Comparison of ENCODE assay signal across 9 mouse cellular contexts in genomic region chr2:166338396-166339085, GRCm38 (mm10).
A peak's percentile ranks its signal among the peaks of the same experiment; 100 is the strongest.
DNase-seq lines count a peak whose midpoint lies in the region; ATAC-seq and TF ChIP-seq lines count a peak whose summit lies in the region.
"Had no signal": no experiment of that assay in that cellular context is flagged by ENCODE, and none has a peak within 500 bp of the region (broad histone marks: within the 10 kb centered on the region; RNA-seq: fewer than 3 reads in every experiment).

No protein-coding gene starts in this region.

- H3K9ac ChIP-seq in forebrain, postnatal 0 days: no peak overlapping the region
- no peak overlapping the region for H3K9ac ChIP-seq in forebrain, embryonic 13.5 days
- H3K9ac ChIP-seq in lung, embryonic 14.5 days: no peak overlapping the region

- intact Hi-C loops in heart, postnatal 10 days (cut with DNase I): loop anchor here (2.0 to 5.0 kb wide), 2 partner anchors 60 to 181 kb away; partner anchors contain the start of gene Sulf2

- no peaks in the 10 kb centered on the region for H3K9me3 ChIP-seq in forebrain, postnatal 0 days (ENCODE audit: low read length)
- no peaks in the 10 kb centered on the region for H3K9me3 ChIP-seq in forebrain, embryonic 13.5 days (replicated peaks)
- H3K9me3 ChIP-seq in lung, embryonic 14.5 days (ENCODE audit: low read depth, low read length): no peaks in the 10 kb centered on the region

- 31% methylated on average over 11 of the region's 11 CpGs for WGBS in forebrain, postnatal 0 days
- WGBS in forebrain, embryonic 13.5 days: 67% methylated on average over 11 of the region's 11 CpGs
- 22% methylated on average over 11 of the region's 11 CpGs for WGBS in lung, embryonic 14.5 days

- no peak overlapping the region for H3K4me2 ChIP-seq in forebrain, postnatal 0 days (ENCODE audit: low read depth)
- no peak overlapping the region for H3K4me2 ChIP-seq in forebrain, embryonic 13.5 days
- no peak overlapping the region for H3K4me2 ChIP-seq in lung, embryonic 14.5 days

- DNase-seq in forebrain, postnatal 0 days: peak; percentile 58
- DNase-seq in lung, embryonic 14.5 days: peak; percentile 91
- no peak for DNase-seq in lung, postnatal 25 days (ENCODE audit: low spot score)
- DNase-seq in heart, postnatal 10 days: peak; percentile 54 to 66
- DNase-seq in lung, postnatal 4 days: peak; percentile 51 to 81
- DNase-seq in layer of hippocampus, postnatal 36 days: no peak
- no peak for DNase-seq in ovary, postnatal 36 days (ENCODE audit: low spot score)
- DNase-seq: liver had no signal

- peak; percentile 43; the same call in 1 of the 2 replicates for TF ChIP-seq CTCF in forebrain, postnatal 0 days (IDR thresholded peaks at IDR 0.05; ENCODE audit: low read depth)
- peak; percentile 59 for TF ChIP-seq CTCF in lung, embryonic 14.5 days (IDR thresholded peaks at IDR 0.05; ENCODE audit: low read depth)

- peak; percentile 48 for ATAC-seq in forebrain, postnatal 0 days
- no peak for ATAC-seq in forebrain, embryonic 13.5 days
- ATAC-seq in lung, embryonic 14.5 days (ENCODE audit: insufficient read depth): peak; percentile 90

- H3K27me3 ChIP-seq in forebrain, postnatal 0 days (ENCODE audit: insufficient read depth, low read length): peaks cover 3% of the 10 kb centered on the region; the same call in 1 of the 2 replicates
- H3K27me3 ChIP-seq in forebrain, embryonic 13.5 days: peaks cover 6% of the 10 kb centered on the region; the same call in 1 of the 2 replicates
- H3K27me3 ChIP-seq in lung, embryonic 14.5 days (ENCODE audit: insufficient read depth, low read length): no peaks in the 10 kb centered on the region; the same call in 1 of the 2 replicates

- H3K36me3 ChIP-seq in forebrain, postnatal 0 days (ENCODE audit: insufficient read depth): no peaks in the 10 kb centered on the region
- no peaks in the 10 kb centered on the region for H3K36me3 ChIP-seq in forebrain, embryonic 13.5 days (ENCODE audit: poor library complexity, severe bottlenecking)
- H3K36me3 ChIP-seq in lung, embryonic 14.5 days (ENCODE audit: insufficient read depth): no peaks in the 10 kb centered on the region

- no peak overlapping the region for H3K4me3 ChIP-seq in forebrain, postnatal 0 days (ENCODE audit: low read depth, low read length)
- no peak overlapping the region for H3K4me3 ChIP-seq in forebrain, embryonic 13.5 days
- no peak overlapping the region for H3K4me3 ChIP-seq in lung, embryonic 14.5 days (ENCODE audit: low read depth, low read length)

- H3K4me1 ChIP-seq in forebrain, postnatal 0 days (ENCODE audit: insufficient read depth): no peaks in the 10 kb centered on the region
- H3K4me1 ChIP-seq in forebrain, embryonic 13.5 days: peaks cover 11% of the 10 kb centered on the region
- H3K4me1 ChIP-seq in lung, embryonic 14.5 days (ENCODE audit: insufficient read depth): peaks cover 6% of the 10 kb centered on the region

- H3K27ac ChIP-seq in forebrain, postnatal 0 days (ENCODE audit: low read depth, low read length): no peak overlapping the region
- no peak overlapping the region for H3K27ac ChIP-seq in forebrain, embryonic 13.5 days
- peak overlapping the region; percentile 37 for H3K27ac ChIP-seq in lung, embryonic 14.5 days (ENCODE audit: low read depth)

Comparison
In these comparisons a context has a peak if more than half of its experiments do, and no peak if none do; other contexts are left out.
1. DNase-seq: peak in forebrain, postnatal 0 days (single experiment), lung, embryonic 14.5 days (single experiment), heart, postnatal 10 days (2 of 2) and lung, postnatal 4 days (2 of 2); none in lung, postnatal 25 days (single experiment), layer of hippocampus, postnatal 36 days (0 of 2) and ovary, postnatal 36 days (single experiment).